Mouse (Mus musculus): ENCODE measurements around the gene Hnrnpl. TPM values are rescaled to one million over a fixed set of nuclear protein-coding genes. Genes with fewer than 3 reads are reported as not detected.
A peak's percentile ranks its signal among the peaks of the same experiment; 100 is the strongest.

Gene Hnrnpl
- polyA plus RNA-seq, 1 experiment from 2014 or later: 69.0 TPM

DNA sequence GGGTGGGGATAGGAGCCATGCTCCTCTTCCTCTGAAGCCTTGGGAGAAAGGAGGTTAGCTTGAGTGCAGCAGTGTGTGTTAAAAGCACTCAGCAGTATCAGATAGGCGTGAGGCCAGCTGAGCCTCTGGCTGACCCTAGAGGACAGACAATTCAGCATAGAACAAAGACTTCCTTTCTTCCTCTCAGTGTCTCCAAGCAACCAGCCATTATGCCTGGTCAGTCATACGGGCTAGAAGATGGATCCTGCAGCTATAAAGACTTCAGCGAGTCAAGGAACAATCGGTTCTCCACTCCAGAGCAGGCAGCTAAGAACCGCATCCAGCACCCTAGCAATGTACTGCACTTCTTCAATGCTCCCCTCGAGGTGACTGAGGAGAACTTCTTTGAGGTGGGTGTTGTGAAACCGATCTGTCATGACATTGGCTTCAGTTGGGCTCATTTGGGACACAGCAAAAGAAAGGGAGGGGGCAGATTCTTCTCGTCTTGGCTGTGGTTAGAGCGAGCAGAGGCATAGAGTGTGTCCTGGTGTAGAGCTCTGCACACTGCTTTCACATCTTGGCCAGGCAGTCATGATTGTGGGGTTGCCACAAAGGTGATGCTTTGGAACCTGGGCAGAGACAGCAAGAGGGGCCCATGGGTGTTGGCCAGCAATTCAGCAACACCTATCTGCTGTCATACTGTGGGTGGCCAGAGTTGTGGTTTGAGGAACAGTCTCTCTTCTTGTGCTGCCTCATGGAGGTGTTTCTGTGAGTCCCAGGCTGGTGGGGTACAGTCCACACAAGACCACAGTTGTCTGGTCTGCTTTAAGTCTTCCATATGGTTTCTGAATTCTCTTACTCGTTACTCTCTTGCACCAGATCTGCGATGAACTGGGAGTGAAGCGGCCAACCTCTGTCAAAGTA, 12.3 kb downstream of the Hnrnpl start:
- no peak overlapping the region for H3K9ac ChIP-seq (ENCODE audit: low read depth, low read length)
- H3K4me1 ChIP-seq (ENCODE audit: control insufficient read depth, low read depth, low read length): peaks cover 40% of the 10 kb centered on the region
- no peak overlapping the region for H3K4me3 ChIP-seq (ENCODE audit: low read depth, low read length)
- ATAC-seq (ENCODE audit: low read depth): no peak
- H3K4me2 ChIP-seq (ENCODE audit: low read depth, low read length): no peak overlapping the region
- H3K9me3 ChIP-seq (replicated peaks; ENCODE audit: control insufficient read depth, low read length): no peaks in the 10 kb centered on the region
- H3K36me3 ChIP-seq (ENCODE audit: control insufficient read depth, insufficient read depth): peaks cover 69% of the 10 kb centered on the region
- no peak overlapping the region; the same call in 1 of the 2 replicates for H3K27ac ChIP-seq (ENCODE audit: low read length)
- 76% methylated on average over 12 of the region's 12 CpGs for WGBS (ENCODE audit: insufficient replicate concordance)
- no peaks in the 10 kb centered on the region for H3K27me3 ChIP-seq (ENCODE audit: control insufficient read depth, insufficient read depth, low read depth, low read length)

DNA sequence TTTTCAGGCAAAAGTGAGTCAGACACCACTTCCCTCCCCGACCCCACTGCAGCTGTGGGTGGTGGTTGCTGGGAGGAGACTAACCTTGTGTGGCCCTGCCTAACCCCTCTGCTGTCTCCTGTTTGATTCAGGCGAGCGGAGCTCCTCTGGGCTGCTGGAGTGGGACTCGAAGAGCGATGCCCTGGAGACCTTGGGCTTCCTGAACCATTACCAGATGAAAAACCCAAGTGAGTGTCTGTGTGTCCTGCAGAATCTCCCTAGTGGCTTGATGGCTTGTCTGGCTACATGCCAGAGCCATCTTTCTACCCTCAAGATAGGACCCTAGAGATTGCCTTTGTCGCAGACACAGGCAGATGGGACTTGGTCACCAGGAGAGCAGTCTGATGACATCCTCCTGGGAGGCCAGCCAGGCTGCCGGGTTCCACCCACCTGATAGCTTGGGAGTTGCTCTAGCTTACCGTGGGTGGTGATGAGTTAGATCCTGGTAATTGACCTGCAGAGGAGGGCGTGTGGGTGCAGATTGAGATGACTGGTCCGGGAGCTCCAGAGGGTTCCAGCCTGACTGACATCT, 13.0 kb downstream of the Hnrnpl start:
- no peak for ATAC-seq (ENCODE audit: low read depth)
- Histone ChIP-seq H3K4me2 (ENCODE audit: low read depth, low read length) (no peak overlapping the region), H3K27ac (ENCODE audit: low read length) (no peak overlapping the region; the same call in 1 of the 2 replicates), H3K9ac (ENCODE audit: low read depth, low read length) (no peak overlapping the region), H3K27me3 (ENCODE audit: control insufficient read depth, insufficient read depth, low read depth, low read length) (no peaks in the 10 kb centered on the region), H3K36me3 (ENCODE audit: control insufficient read depth, insufficient read depth) (peaks cover 62% of the 10 kb centered on the region), H3K4me1 (ENCODE audit: control insufficient read depth, low read depth, low read length) (peaks cover 40% of the 10 kb centered on the region), H3K4me3 (ENCODE audit: low read depth, low read length) (no peak overlapping the region), H3K9me3 (replicated peaks; ENCODE audit: control insufficient read depth, low read length) (no peaks in the 10 kb centered on the region)
- WGBS (ENCODE audit: insufficient replicate concordance): 62% methylated on average over 10 of the region's 10 CpGs

DNA sequence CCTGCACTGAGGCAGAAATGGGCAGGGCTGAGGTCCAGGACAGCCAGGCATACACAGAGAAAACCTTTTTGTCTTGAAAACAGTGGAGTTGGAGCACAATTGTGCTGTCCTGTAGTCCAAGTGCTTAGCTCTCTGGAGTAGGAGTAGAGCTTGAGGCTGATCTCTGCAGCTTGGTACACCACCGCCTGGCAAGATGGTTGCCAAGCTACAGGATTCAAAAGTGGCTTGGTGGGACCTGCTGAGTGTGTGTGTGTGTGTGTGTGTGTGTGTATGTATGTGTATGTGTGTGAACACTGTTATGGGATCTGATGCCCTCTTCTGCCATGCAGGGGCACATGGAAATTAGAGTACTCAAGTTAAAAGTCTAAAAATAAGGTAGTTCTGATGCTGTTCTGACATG, 14.2 kb downstream of the Hnrnpl start:
- WGBS (ENCODE audit: insufficient replicate concordance): 59% methylated on average over 1 of the region's 1 CpGs
- Histone ChIP-seq H3K4me3 (ENCODE audit: low read depth, low read length) (no peak overlapping the region), H3K4me1 (ENCODE audit: control insufficient read depth, low read depth, low read length) (peaks cover 40% of the 10 kb centered on the region), H3K27ac (ENCODE audit: low read length) (no peak overlapping the region; the same call in 1 of the 2 replicates), H3K36me3 (ENCODE audit: control insufficient read depth, insufficient read depth) (peaks cover 51% of the 10 kb centered on the region), H3K27me3 (ENCODE audit: control insufficient read depth, insufficient read depth, low read depth, low read length) (no peaks in the 10 kb centered on the region), H3K4me2 (ENCODE audit: low read depth, low read length) (no peak overlapping the region), H3K9ac (ENCODE audit: low read depth, low read length) (no peak overlapping the region), H3K9me3 (replicated peaks; ENCODE audit: control insufficient read depth, low read length) (no peaks in the 10 kb centered on the region)
- ATAC-seq (ENCODE audit: low read depth): no peak

DNA sequence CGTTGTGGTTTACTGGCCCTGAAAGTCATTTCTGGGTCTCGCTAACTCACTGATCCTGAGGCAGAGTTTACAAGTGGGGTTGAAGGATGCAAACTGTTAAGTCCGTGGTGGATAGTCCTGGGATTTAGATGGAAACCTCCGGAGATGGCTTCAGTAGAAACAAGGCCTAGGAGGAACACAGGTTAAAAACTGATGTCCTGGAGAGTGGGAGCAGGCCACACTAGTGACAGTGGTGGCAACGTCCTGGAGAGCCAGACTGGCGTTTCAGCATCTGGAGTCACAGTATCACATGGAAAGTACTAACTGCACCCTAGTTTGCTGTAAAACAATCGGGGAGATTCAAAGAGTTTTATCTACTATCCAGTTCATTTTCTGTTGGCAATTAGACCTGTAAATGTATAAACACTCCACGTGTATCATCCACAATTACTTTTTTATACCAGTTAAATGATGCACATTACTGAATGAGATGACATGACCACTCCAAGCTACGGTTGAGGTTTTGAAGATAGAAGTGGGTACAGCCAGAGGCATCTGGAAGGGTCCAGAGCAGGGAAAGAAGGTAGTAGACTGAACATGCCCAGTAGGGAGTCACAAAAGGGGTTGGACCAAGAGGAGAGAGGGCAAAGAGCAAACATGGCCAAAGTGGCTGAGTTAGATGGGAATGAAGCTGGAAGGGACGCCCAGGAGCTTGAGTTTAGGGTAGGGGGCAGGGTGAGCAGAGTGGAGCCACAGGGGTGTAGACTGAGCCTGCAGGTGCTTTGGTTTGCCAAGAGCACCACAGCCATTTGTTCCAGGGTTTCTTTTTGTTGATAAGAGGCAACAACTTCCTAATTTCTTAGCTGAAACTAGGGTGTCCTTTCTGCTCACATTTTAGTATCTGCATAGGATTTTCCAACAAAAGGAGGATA, 14.9 kb downstream of the Hnrnpl start:
- H3K4me2 ChIP-seq (ENCODE audit: low read depth, low read length): no peak overlapping the region
- no peak overlapping the region for H3K4me3 ChIP-seq (ENCODE audit: low read depth, low read length)
- no peaks in the 10 kb centered on the region for H3K9me3 ChIP-seq (replicated peaks; ENCODE audit: control insufficient read depth, low read length)
- no peak for ATAC-seq (ENCODE audit: low read depth)
- H3K27ac ChIP-seq (ENCODE audit: low read length): peak overlapping the region; percentile 42; the same call in 1 of the 2 replicates
- 52% methylated on average over 10 of the region's 10 CpGs for WGBS (ENCODE audit: insufficient replicate concordance)
- H3K9ac ChIP-seq (ENCODE audit: low read depth, low read length): no peak overlapping the region
- H3K4me1 ChIP-seq (ENCODE audit: control insufficient read depth, low read depth, low read length): peaks cover 36% of the 10 kb centered on the region
- no peaks in the 10 kb centered on the region for H3K27me3 ChIP-seq (ENCODE audit: control insufficient read depth, insufficient read depth, low read depth, low read length)
- peaks cover 44% of the 10 kb centered on the region for H3K36me3 ChIP-seq (ENCODE audit: control insufficient read depth, insufficient read depth)

DNA sequence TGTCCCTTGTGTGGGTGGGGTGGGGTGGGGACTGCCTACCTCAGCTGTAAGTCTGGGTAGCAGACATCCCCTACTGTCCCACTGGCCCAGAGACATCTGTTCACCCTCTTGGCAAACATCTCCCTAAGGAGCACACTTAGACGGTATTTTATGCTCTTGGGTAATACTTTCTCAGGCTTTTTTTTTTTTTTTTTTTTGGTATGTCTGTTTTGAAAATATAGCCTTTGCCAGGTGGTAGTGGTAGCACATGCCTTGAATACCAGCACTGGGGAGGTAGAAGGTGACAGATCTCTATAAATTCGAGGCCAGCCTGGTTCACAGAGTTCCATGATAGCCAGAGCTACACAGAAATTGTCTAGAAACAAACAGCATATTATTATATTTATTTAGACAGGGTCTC, 15.6 kb downstream of the Hnrnpl start:
- Histone ChIP-seq H3K9ac (ENCODE audit: low read depth, low read length) (no peak overlapping the region), H3K4me1 (ENCODE audit: control insufficient read depth, low read depth, low read length) (peaks cover 31% of the 10 kb centered on the region), H3K27ac (ENCODE audit: low read length) (peak overlapping the region; percentile 75), H3K27me3 (ENCODE audit: control insufficient read depth, insufficient read depth, low read depth, low read length) (no peaks in the 10 kb centered on the region), H3K4me3 (ENCODE audit: low read depth, low read length) (no peak overlapping the region), H3K4me2 (ENCODE audit: low read depth, low read length) (no peak overlapping the region), H3K36me3 (ENCODE audit: control insufficient read depth, insufficient read depth) (peaks cover 38% of the 10 kb centered on the region), H3K9me3 (replicated peaks; ENCODE audit: control insufficient read depth, low read length) (no peaks in the 10 kb centered on the region)
- no peak for ATAC-seq (ENCODE audit: low read depth)
- 29% methylated on average over 2 of the region's 2 CpGs for WGBS (ENCODE audit: insufficient replicate concordance)

DNA sequence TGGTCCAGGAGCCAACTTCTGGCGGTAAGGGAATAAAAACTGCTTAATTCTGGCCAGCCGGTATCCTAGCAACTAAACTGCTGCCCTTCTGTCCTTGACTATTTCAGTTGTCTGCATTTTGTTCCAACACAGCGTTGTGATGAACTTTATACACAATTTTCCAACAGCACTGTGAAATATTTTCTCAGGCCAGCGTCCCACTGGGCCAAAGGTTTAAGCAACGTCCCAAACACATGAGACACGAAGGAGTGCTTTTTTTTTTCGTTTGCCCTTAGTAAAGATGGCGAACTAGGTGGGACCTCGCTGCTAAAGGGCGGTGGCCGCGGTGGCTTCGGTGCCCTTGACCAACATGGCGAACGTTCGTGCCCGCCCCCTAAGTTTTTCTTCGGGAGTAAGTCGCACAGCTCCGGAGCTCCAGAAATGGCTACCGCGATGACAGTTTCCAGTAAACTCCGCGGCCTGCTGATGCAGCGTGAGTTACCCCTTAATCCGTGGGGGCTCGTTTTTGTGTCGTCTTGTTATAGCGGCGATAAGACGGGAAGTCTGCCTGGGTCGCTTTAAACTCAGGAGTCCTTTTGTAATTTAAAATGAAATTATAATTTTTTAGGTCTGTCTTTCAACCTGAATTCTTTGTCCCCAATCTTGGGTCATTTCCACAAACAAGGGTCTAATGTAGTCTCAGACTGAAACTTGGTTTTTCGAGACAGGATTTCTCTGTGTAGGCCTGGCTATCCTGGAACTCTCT, 16.8 kb downstream of the Hnrnpl start, which contains the start of gene Ech1:
Gene Ech1 (plus strand): TSS at position 277 of the 745 bp plus-strand sequence.
- peaks cover 30% of the 10 kb centered on the region for H3K4me1 ChIP-seq (ENCODE audit: control insufficient read depth, low read depth, low read length)
- WGBS (ENCODE audit: insufficient replicate concordance): 2% methylated on average over 33 of the region's 33 CpGs
- ATAC-seq (ENCODE audit: low read depth): peak; percentile 78
- H3K9ac ChIP-seq (ENCODE audit: low read depth, low read length): peak within 1 kb of the TSS; percentile 71
- H3K4me3 ChIP-seq (ENCODE audit: low read depth, low read length): peak within 1 kb of the TSS; percentile 68
- H3K4me2 ChIP-seq (ENCODE audit: low read depth, low read length): peak within 1 kb of the TSS; percentile 70
- no peaks in the 10 kb centered on the region for H3K9me3 ChIP-seq (replicated peaks; ENCODE audit: control insufficient read depth, low read length)
- H3K36me3 ChIP-seq (ENCODE audit: control insufficient read depth, insufficient read depth): peaks cover 33% of the 10 kb centered on the region
- H3K27ac ChIP-seq (ENCODE audit: low read length): peak within 1 kb of the TSS; percentile 75
- H3K27me3 ChIP-seq (ENCODE audit: control insufficient read depth, insufficient read depth, low read depth, low read length): no peaks in the 10 kb centered on the region

DNA sequence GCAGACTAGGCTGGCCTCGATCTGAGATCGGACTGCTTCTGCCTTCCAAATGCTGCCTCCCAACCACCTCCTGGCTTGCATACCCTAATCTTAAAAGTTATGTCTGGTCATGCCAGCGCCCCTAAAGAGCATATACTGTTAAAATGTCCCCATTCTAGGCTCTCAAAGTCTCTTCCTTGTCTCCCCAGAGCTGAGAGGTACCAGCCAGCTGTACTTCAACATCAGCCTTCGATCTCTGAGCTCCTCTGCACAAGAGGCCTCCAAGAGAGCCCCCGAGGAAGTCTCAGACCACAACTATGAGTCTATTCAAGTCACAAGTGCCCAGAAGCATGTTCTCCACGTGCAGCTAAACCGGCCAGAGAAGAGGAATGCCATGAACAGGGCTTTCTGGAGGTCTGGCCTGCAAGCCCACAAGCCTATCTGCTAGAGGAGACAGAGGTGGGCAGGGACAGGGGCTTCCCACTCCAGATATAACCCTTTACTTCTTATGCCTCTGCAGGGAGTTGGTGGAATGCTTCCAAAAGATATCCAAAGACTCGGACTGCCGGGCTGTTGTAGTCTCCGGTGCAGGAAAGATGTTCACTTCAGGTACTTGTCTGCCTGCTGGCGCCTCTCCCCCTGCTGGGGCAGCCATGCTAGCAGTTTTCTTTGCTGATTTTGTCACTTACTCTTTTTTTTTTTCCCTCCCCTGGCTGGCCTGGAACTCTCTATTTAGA, 17.5 kb downstream of the Hnrnpl start:
- Histone ChIP-seq H3K27ac (ENCODE audit: low read length) (peak overlapping the region; percentile 75), H3K4me2 (ENCODE audit: low read depth, low read length) (peak overlapping the region; percentile 70), H3K4me1 (ENCODE audit: control insufficient read depth, low read depth, low read length) (peaks cover 30% of the 10 kb centered on the region), H3K36me3 (ENCODE audit: control insufficient read depth, insufficient read depth) (peaks cover 28% of the 10 kb centered on the region), H3K9ac (ENCODE audit: low read depth, low read length) (peak overlapping the region; percentile 71), H3K4me3 (ENCODE audit: low read depth, low read length) (peak overlapping the region; percentile 68), H3K27me3 (ENCODE audit: control insufficient read depth, insufficient read depth, low read depth, low read length) (no peaks in the 10 kb centered on the region), H3K9me3 (replicated peaks; ENCODE audit: control insufficient read depth, low read length) (no peaks in the 10 kb centered on the region)
- 33% methylated on average over 11 of the region's 11 CpGs for WGBS (ENCODE audit: insufficient replicate concordance)
- ATAC-seq (ENCODE audit: low read depth): peak; percentile 19; the same call in 1 of the 2 replicates

DNA sequence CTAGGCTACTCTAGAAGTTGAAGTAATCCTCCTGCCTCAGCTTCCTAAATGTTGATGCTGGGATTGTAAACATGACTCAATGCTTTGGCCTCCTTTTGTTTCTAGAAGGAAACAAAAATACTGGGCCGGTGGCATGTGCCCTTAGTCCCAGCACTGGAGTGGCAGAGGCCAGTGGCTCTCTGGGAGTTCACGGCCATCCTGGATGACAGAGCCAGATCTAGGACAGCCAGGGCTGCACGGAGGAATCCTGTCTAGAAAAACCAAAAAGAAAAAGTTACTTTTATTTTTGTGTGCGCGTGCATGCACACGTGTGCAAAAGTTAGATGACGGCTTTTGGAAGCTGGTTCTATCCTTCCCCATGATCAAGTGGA, 18.0 kb downstream of the Hnrnpl start:
- Histone ChIP-seq H3K4me3 (ENCODE audit: low read depth, low read length) (no peak overlapping the region; the same call in 1 of the 2 replicates), H3K4me2 (ENCODE audit: low read depth, low read length) (peak overlapping the region; percentile 70), H3K9me3 (replicated peaks; ENCODE audit: control insufficient read depth, low read length) (no peaks in the 10 kb centered on the region), H3K4me1 (ENCODE audit: control insufficient read depth, low read depth, low read length) (peaks cover 32% of the 10 kb centered on the region), H3K27me3 (ENCODE audit: control insufficient read depth, insufficient read depth, low read depth, low read length) (no peaks in the 10 kb centered on the region), H3K9ac (ENCODE audit: low read depth, low read length) (no peak overlapping the region; the same call in 1 of the 2 replicates), H3K27ac (ENCODE audit: low read length) (no peak overlapping the region; the same call in 1 of the 2 replicates), H3K36me3 (ENCODE audit: control insufficient read depth, insufficient read depth) (peaks cover 22% of the 10 kb centered on the region)
- ATAC-seq (ENCODE audit: low read depth): no peak
- 85% methylated on average over 7 of the region's 7 CpGs for WGBS (ENCODE audit: insufficient replicate concordance)
